Mouse (Mus musculus) ES-E14 (cell line): ENCODE measurements around the gene Efcab2. TPM values are rescaled to one million over a fixed set of nuclear protein-coding genes. Genes with fewer than 3 reads are reported as not detected.
A peak's percentile ranks its signal among the peaks of the same experiment; 100 is the strongest.

Experiments
- DNase-seq: peaks from one replicate; pipeline ENCODE4 v3.0.0-alpha.2; 2013; ENCODE audit warnings: low read depth, low spot score
- H3K27ac ChIP-seq: 2 replicates; pipeline ENCODE4 v1.5.1; 2012; ENCODE audit warnings: low read depth, mild to moderate bottlenecking, low read length, moderate library complexity, mixed read lengths; ENCODE audit not compliant: poor library complexity, insufficient read depth, severe bottlenecking
- H3K36me3 ChIP-seq: 2 replicates; pipeline ENCODE4 v1.6.1; 2012; ENCODE audit warnings: mild to moderate bottlenecking, low read length, moderate library complexity, mixed read lengths; ENCODE audit not compliant: control insufficient read depth, poor library complexity, insufficient read depth, severe bottlenecking
- H3K4me1 ChIP-seq, 2 experiments: fragments of 150-350 bp in 1 of 2; sonication (generic) in 1 of 2; 2 replicates each; pipeline ENCODE4 v1.6.1; 2012; ENCODE audit warnings: low read length in 2 of 2, mild to moderate bottlenecking in 1 of 2, mixed read lengths in 1 of 2; ENCODE audit not compliant: control insufficient read depth in 2 of 2, insufficient read depth in 2 of 2, poor library complexity in 1 of 2
- H3K4me3 ChIP-seq, 2 experiments: fragments of 150-350 bp in 1 of 2; sonication (generic) in 1 of 2; 2 replicates each; pipeline ENCODE4 v1.5.1; 2012; ENCODE audit warnings: low read length in 2 of 2, low read depth in 1 of 2, mild to moderate bottlenecking in 1 of 2, mixed read lengths in 1 of 2; ENCODE audit not compliant: insufficient read depth in 1 of 2, poor library complexity in 1 of 2, severe bottlenecking in 1 of 2
- H3K9ac ChIP-seq: 2 replicates; pipeline ENCODE4 v1.6.1; 2012; ENCODE audit warnings: low read depth, mild to moderate bottlenecking, low read length, mixed read lengths; ENCODE audit not compliant: poor library complexity, insufficient read depth, severe bottlenecking
- H3K9me3 ChIP-seq: fragments of 150-350 bp; sonication (generic); 2 replicates; pipeline ENCODE4 v1.6.1; 2012; ENCODE audit warnings: low read depth, mild to moderate bottlenecking, low read length; ENCODE audit not compliant: control insufficient read depth, insufficient read depth
- CHD2 ChIP-seq: IDR thresholded peaks from 2 replicates; pipeline ENCODE4 v1.6.1; 2014; ENCODE audit warnings: mild to moderate bottlenecking, low read depth, low read length, inconsistent platforms
- HCFC1 ChIP-seq: IDR thresholded peaks from 2 replicates; pipeline ENCODE4 v1.6.1; 2012; ENCODE audit warnings: low read length, inconsistent platforms, borderline replicate concordance; ENCODE audit not compliant: insufficient read depth
- MAFK ChIP-seq: IDR thresholded peaks from 2 replicates; pipeline ENCODE4 v1.6.1; 2014; ENCODE audit warnings: mild to moderate bottlenecking, low read depth, low read length, inconsistent platforms; ENCODE audit not compliant: insufficient read depth
- ZC3H11A ChIP-seq: IDR thresholded peaks from 2 replicates; pipeline ENCODE4 v1.6.1; 2012; ENCODE audit warnings: low read depth, mild to moderate bottlenecking, inconsistent platforms, low read length, borderline replicate concordance
- ZNF384 ChIP-seq: IDR thresholded peaks from 2 replicates; pipeline ENCODE4 v1.6.1; 2012; ENCODE audit warnings: low read depth, low read length, inconsistent platforms
- in situ Hi-C, 2 experiments: fragments of 600-800 bp; cut with MboI; formaldehyde crosslinking; loops; one replicate each; pipeline ENCODE4 v1.15.1; 2025; ENCODE audit warnings: low sequenced_read_pairs in 2 of 2, inconsistent platforms in 1 of 2; ENCODE audit not compliant: unreplicated experiment in 2 of 2
- total RNA-seq: library from RNA; depleted of rRNA; stranded (reverse); fragments of 300-350 nt; gene quantifications from 2 replicates; pipeline ENCODE4 v1.2.3, GENCODE M21; 2012

Efcab2 gene
- total RNA-seq, 1 experiment = 1.8 TPM

DNA sequence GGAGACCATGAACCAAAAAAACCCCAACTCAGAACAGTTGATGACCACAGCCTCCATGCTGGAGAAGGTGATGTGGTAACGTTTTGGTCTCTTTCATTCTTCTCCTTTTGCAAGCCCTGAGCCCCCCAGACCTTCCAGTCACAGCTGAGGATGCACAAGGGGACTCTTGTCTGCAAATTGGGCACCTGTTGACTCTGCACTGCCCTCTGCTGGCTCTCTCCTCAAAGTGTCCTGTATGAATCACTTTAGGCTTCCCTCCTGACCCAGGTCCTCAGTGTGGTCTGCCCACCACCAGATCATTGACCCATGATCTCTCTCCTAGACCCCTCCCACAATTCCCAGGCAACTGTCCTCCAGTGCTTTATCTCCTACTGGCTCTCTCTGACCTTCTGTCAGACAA lies 91.0 kb downstream of the Efcab2 start:
- peak; percentile 47 for DNase-seq
- no peaks in the 10 kb centered on the region for H3K36me3 ChIP-seq

DNA sequence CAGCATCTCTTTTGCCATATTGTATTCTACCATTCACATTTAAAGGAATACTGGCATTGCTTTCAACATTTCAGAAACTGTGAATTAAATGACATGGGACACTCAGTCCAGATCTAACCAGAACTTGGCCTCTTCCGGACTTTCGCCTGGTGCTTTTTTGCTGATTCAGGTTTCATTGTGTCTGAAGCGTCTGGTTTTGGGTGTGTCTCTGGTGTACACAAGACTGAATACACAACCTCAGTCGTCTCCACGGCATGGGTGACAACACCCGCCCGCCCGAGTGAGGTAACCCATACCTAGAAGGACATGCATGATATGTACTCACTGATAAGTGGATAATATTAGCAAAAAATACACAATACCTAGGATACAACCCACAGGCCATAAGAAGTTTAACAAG lies 101.1 kb downstream of the Efcab2 start:
- Histone ChIP-seq H3K9me3 (no peaks in the 10 kb centered on the region), H3K36me3 (no peaks in the 10 kb centered on the region), H3K4me3 (no peak overlapping the region), H3K9ac (no peak overlapping the region), H3K4me1 (0 out of 4 replicates have a peak, but pooled peaks cover 0 to 1% of the 10 kb centered on the region in 2 experiments), H3K27ac (no peak overlapping the region)
- TF ChIP-seq MAFK (peak; percentile 93), ZC3H11A (no peak), ZNF384 (no peak), HCFC1 (no peak), CHD2 (no peak)
- in situ Hi-C loops = no loop called here
- no peak for DNase-seq

More for the DNA sequence above, 91.0 kb downstream of the Efcab2 start:
- Histone ChIP-seq H3K9ac (no peak overlapping the region), H3K4me1 (no peaks in the 10 kb centered on the region), H3K27ac (no peak overlapping the region), H3K9me3 (no peaks in the 10 kb centered on the region), H3K4me3 (no peak overlapping the region)
- in situ Hi-C loops = no loop called here
- TF ChIP-seq ZC3H11A = no peak
- no peak for TF ChIP-seq HCFC1
- TF ChIP-seq MAFK = no peak
- TF ChIP-seq ZNF384 = no peak
- no peak for TF ChIP-seq CHD2

DNA sequence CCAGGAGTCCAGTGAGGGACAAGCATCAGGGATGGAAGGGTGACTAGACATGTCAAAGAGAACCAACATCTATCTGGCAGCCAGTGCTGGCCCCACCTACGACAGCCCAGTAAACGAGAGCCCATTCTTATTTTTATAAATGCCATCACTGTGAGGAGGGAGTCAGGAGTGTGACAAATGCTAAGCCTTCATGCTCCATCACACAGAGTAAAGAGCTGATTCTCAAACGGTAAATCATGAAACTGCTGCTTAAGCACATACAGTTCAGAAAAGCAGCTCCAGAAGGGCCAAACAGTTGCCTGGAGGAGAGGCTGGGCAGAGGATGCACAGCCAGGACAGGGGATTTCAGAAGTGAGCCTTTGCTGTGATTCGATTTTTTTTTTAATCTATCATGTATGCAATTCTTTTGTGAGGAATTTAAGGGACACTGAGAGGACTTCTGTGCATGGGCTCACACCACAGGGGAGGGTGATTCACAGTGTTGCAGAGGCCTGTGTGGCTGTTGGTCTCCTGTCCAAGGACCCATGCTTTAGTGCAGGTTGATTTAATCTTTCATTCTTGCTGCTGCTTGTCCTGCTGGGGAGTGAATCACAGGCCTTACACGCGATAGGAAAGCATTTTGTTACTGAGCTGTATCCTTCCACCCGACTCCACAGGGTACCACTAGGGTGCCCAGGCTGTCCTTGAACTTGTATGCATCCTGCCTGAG lies 106.6 kb downstream of the Efcab2 start:
- H3K9ac ChIP-seq = no peak overlapping the region
- H3K4me1 ChIP-seq = no peaks in the 10 kb centered on the region
- H3K36me3 ChIP-seq = no peaks in the 10 kb centered on the region
- H3K9me3 ChIP-seq = no peaks in the 10 kb centered on the region
- in situ Hi-C loops = no loop called here
- no peak for DNase-seq
- H3K4me3 ChIP-seq = no peak overlapping the region
- no peak for TF ChIP-seq CHD2
- TF ChIP-seq HCFC1 = no peak
- no peak for TF ChIP-seq ZNF384
- TF ChIP-seq ZC3H11A = no peak
- TF ChIP-seq MAFK = no peak
- no peak overlapping the region for H3K27ac ChIP-seq

- no peak overlapping the region for H3K27ac ChIP-seq
- no peak for DNase-seq
- H3K4me3 ChIP-seq = no peak overlapping the region
- TF ChIP-seq ZC3H11A = no peak
- 0 out of 2 replicates have a peak, but pooled peaks have one; percentile 28 for TF ChIP-seq MAFK
- no peaks in the 10 kb centered on the region for H3K9me3 ChIP-seq
- in situ Hi-C loops = no loop called here
- H3K9ac ChIP-seq = no peak overlapping the region
- no peaks in the 10 kb centered on the region for H3K4me1 ChIP-seq
- H3K36me3 ChIP-seq = no peaks in the 10 kb centered on the region
Measured at GRCm38 (mm10) chr1:178513954-178514353, 108.1 kb downstream of the Efcab2 start.

- H3K9me3 ChIP-seq = no peaks in the 10 kb centered on the region
Measured at GRCm38 (mm10) chr1:178515839-178516238, 110.0 kb downstream of the Efcab2 start.

More at GRCm38 (mm10) chr1:178515839-178516238, 110.0 kb downstream of the Efcab2 start:
- no peaks in the 10 kb centered on the region for H3K4me1 ChIP-seq
- H3K27ac ChIP-seq = no peak overlapping the region
- DNase-seq = no peak
- no peak overlapping the region for H3K9ac ChIP-seq
- no peak overlapping the region for H3K4me3 ChIP-seq
- TF ChIP-seq CHD2 (no peak), HCFC1 (no peak), ZNF384 (no peak), ZC3H11A (no peak), MAFK (no peak)
- in situ Hi-C loops = no loop called here
- H3K36me3 ChIP-seq = no peaks in the 10 kb centered on the region
